Mouse (Mus musculus) intestine, embryonic 15.5 days (tissue): ENCODE measurements around the gene Dcst2. TPM values are rescaled to one million over a fixed set of nuclear protein-coding genes. Genes with fewer than 3 reads are reported as not detected.

ENCODE experiments used
- ATAC-seq: fragments of 200-750 bp; cut with Nextera tagmentation; 2 replicates; pipeline ENCODE4 v1.8.0; 2017; ENCODE audit warnings: moderate TSS enrichment, moderate library complexity
- H3K27ac ChIP-seq: fragments of 300-500 bp; sonication (generic); 2 replicates; pipeline ENCODE4 v1.5.1; 2015; ENCODE audit warnings: mild to moderate bottlenecking, inconsistent platforms
- H3K27me3 ChIP-seq: fragments of 300-500 bp; sonication (generic); replicated peaks from 2 replicates; pipeline ENCODE4 v1.6.1; 2015; ENCODE audit warnings: inconsistent platforms
- H3K36me3 ChIP-seq: fragments of 300-500 bp; sonication (generic); 2 replicates; pipeline ENCODE4 v1.6.1; 2015; ENCODE audit warnings: inconsistent platforms
- H3K4me1 ChIP-seq: fragments of 300-500 bp; sonication (generic); replicated peaks from 2 replicates; pipeline ENCODE4 v1.6.1; 2015; ENCODE audit warnings: inconsistent platforms
- H3K4me2 ChIP-seq: fragments of 300-500 bp; sonication (generic); replicated peaks from 2 replicates; pipeline ENCODE4 v1.6.1; 2015; ENCODE audit warnings: mild to moderate bottlenecking, inconsistent platforms
- H3K4me3 ChIP-seq: fragments of 300-500 bp; sonication (generic); replicated peaks from 2 replicates; pipeline ENCODE4 v1.5.1; 2015; ENCODE audit warnings: inconsistent platforms
- H3K9ac ChIP-seq: fragments of 300-500 bp; sonication (generic); 2 replicates; pipeline ENCODE4 v1.6.1; 2015; ENCODE audit warnings: inconsistent platforms
- H3K9me3 ChIP-seq: fragments of 300-500 bp; sonication (generic); 2 replicates; pipeline ENCODE4 v1.6.1; 2016; ENCODE audit warnings: inconsistent platforms
- WGBS: fragments of 180-500 bp; shearing (Covaris S2); methylation state at CpG from one replicate; pipeline ENCODE4 v1.1.7; 2015; 5-methylcytosine and 5-hydroxymethylcytosine counted together
- polyA plus RNA-seq: library from polyadenylated mRNA; unstranded; fragments of >200 nt; fragmentation: Nextera tagmentation; extraction: Ambion mirVana; gene quantifications from 2 replicates; pipeline ENCODE4 v1.2.1, GENCODE M21; 2015

Dcst2 gene
- 1.4 and 1.5 TPM in 2 replicates for polyA plus RNA-seq

GRCm38 (mm10) chr3:89361675-89362074 lies at the start of gene Dcst2:
TSS of gene Dcst2 (plus strand) at chr3:89361975.
- Histone ChIP-seq H3K4me1 (peaks cover 10% of the 10 kb centered on the region; the same call in 1 of the 2 replicates), H3K36me3 (no peaks in the 10 kb centered on the region), H3K27me3 (no peaks in the 10 kb centered on the region), H3K9ac (no peak within 1 kb of the TSS), H3K9me3 (no peaks in the 10 kb centered on the region), H3K4me2 (no peak within 1 kb of the TSS), H3K27ac (no peak within 1 kb of the TSS), H3K4me3 (no peak within 1 kb of the TSS)
- WGBS = 92% methylated on average over 7 of the region's 7 CpGs
- no peak for ATAC-seq

GRCm38 (mm10) chr3:89314340-89314739 lies 47.4 kb upstream of the Dcst2 start:
- Histone ChIP-seq H3K27me3 (peaks cover 17% of the 10 kb centered on the region), H3K4me1 (peaks cover 33% of the 10 kb centered on the region), H3K9me3 (no peaks in the 10 kb centered on the region), H3K36me3 (no peaks in the 10 kb centered on the region), H3K4me2 (no peak overlapping the region), H3K27ac (no peak overlapping the region), H3K9ac (no peak overlapping the region), H3K4me3 (no peak overlapping the region)
- ATAC-seq = no peak
- 61% methylated on average over 5 of the region's 5 CpGs for WGBS

- Histone ChIP-seq H3K9me3 (no peaks in the 10 kb centered on the region), H3K4me1 (peaks cover 37% of the 10 kb centered on the region), H3K4me3 (no peak overlapping the region), H3K4me2 (peak overlapping the region; percentile 61), H3K9ac (no peak overlapping the region; the same call in 1 of the 2 replicates), H3K27ac (no peak overlapping the region), H3K36me3 (no peaks in the 10 kb centered on the region), H3K27me3 (peaks cover 20% of the 10 kb centered on the region)
- WGBS = 48% methylated on average over 2 of the region's 2 CpGs
- no peak for ATAC-seq
Measured at GRCm38 (mm10) chr3:89314791-89315190, 47.0 kb upstream of the Dcst2 start.

- Histone ChIP-seq H3K27me3 (peaks cover 24% of the 10 kb centered on the region), H3K9ac (peak overlapping the region; percentile 11; the same call in 1 of the 2 replicates), H3K27ac (no peak overlapping the region), H3K4me3 (peak overlapping the region; percentile 27), H3K9me3 (no peaks in the 10 kb centered on the region), H3K36me3 (no peaks in the 10 kb centered on the region), H3K4me1 (peaks cover 43% of the 10 kb centered on the region), H3K4me2 (peak overlapping the region; percentile 61)
- peak; percentile 35 for ATAC-seq
- WGBS = 6% methylated on average over 26 of the region's 26 CpGs
Measured at GRCm38 (mm10) chr3:89315195-89315929, 46.4 kb upstream of the Dcst2 start.

- WGBS = 15% methylated on average over 39 of the region's 40 CpGs
Measured at GRCm38 (mm10) chr3:89315930-89316831, 45.6 kb upstream of the Dcst2 start.

GRCm38 (mm10) chr3:89316833-89317232 lies 44.9 kb upstream of the Dcst2 start:
- ATAC-seq = peak; percentile 48
- 0 out of 2 replicates have a peak overlapping the region, but pooled peaks have one; percentile 8 for H3K9ac ChIP-seq
- H3K36me3 ChIP-seq = no peaks in the 10 kb centered on the region
- peaks cover 37% of the 10 kb centered on the region for H3K27me3 ChIP-seq
- H3K27ac ChIP-seq = peak overlapping the region; percentile 17; the same call in 1 of the 2 replicates
- H3K4me1 ChIP-seq = peaks cover 58% of the 10 kb centered on the region
- no peak overlapping the region for H3K4me3 ChIP-seq
- peak overlapping the region; percentile 61 for H3K4me2 ChIP-seq
- WGBS = 0% methylated on average over 4 of the region's 4 CpGs
- H3K9me3 ChIP-seq = no peaks in the 10 kb centered on the region

More at GRCm38 (mm10) chr3:89315930-89316831, 45.6 kb upstream of the Dcst2 start:
- Histone ChIP-seq H3K27ac (peak overlapping the region; percentile 17; the same call in 1 of the 2 replicates), H3K9me3 (no peaks in the 10 kb centered on the region), H3K4me3 (peak overlapping the region; percentile 27), H3K9ac (peak overlapping the region; percentile 8; the same call in 1 of the 2 replicates), H3K4me2 (peak overlapping the region; percentile 61), H3K27me3 (peaks cover 32% of the 10 kb centered on the region), H3K4me1 (peaks cover 51% of the 10 kb centered on the region), H3K36me3 (no peaks in the 10 kb centered on the region)
- peak; percentile 40 for ATAC-seq

GRCm38 (mm10) chr3:89317246-89317645 lies 44.5 kb upstream of the Dcst2 start:
- no peak for ATAC-seq
- 66% methylated on average over 6 of the region's 6 CpGs for WGBS
- peaks cover 62% of the 10 kb centered on the region for H3K4me1 ChIP-seq
- peaks cover 40% of the 10 kb centered on the region for H3K27me3 ChIP-seq
- peak overlapping the region; percentile 61; the same call in 1 of the 2 replicates for H3K4me2 ChIP-seq
- H3K27ac ChIP-seq = no peak overlapping the region
- H3K9me3 ChIP-seq = no peaks in the 10 kb centered on the region
- H3K4me3 ChIP-seq = no peak overlapping the region
- H3K36me3 ChIP-seq = no peaks in the 10 kb centered on the region
- no peak overlapping the region for H3K9ac ChIP-seq

- WGBS = 77% methylated on average over 8 of the region's 8 CpGs
- H3K4me1 ChIP-seq = peaks cover 64% of the 10 kb centered on the region
- no peak overlapping the region for H3K4me3 ChIP-seq
- no peak overlapping the region for H3K27ac ChIP-seq
- no peak overlapping the region for H3K9ac ChIP-seq
- H3K36me3 ChIP-seq = no peaks in the 10 kb centered on the region
- peaks cover 43% of the 10 kb centered on the region for H3K27me3 ChIP-seq
- ATAC-seq = no peak
- H3K9me3 ChIP-seq = no peaks in the 10 kb centered on the region
- no peak overlapping the region for H3K4me2 ChIP-seq
Measured at GRCm38 (mm10) chr3:89318316-89318715, 43.5 kb upstream of the Dcst2 start.

- Histone ChIP-seq H3K4me1 (peaks cover 64% of the 10 kb centered on the region), H3K9me3 (no peaks in the 10 kb centered on the region), H3K4me2 (peak overlapping the region; percentile 98), H3K4me3 (peak overlapping the region; percentile 61), H3K27me3 (peaks cover 43% of the 10 kb centered on the region), H3K9ac (no peak overlapping the region), H3K27ac (no peak overlapping the region), H3K36me3 (no peaks in the 10 kb centered on the region)
- no peak for ATAC-seq
- 25% methylated on average over 21 of the region's 21 CpGs for WGBS
Measured at GRCm38 (mm10) chr3:89318971-89319590, 42.7 kb upstream of the Dcst2 start.

- Histone ChIP-seq H3K27me3 (peaks cover 43% of the 10 kb centered on the region), H3K4me2 (peak overlapping the region; percentile 98), H3K9ac (peak overlapping the region; percentile 43; the same call in 1 of the 2 replicates), H3K36me3 (no peaks in the 10 kb centered on the region), H3K4me1 (peaks cover 60% of the 10 kb centered on the region), H3K27ac (no peak overlapping the region), H3K4me3 (peak overlapping the region; percentile 61), H3K9me3 (no peaks in the 10 kb centered on the region)
- ATAC-seq = no peak
- 1% methylated on average over 57 of the region's 58 CpGs for WGBS
Measured at GRCm38 (mm10) chr3:89319591-89320350, 42.0 kb upstream of the Dcst2 start.

- 1% methylated on average over 41 of the region's 41 CpGs for WGBS
- peak overlapping the region; percentile 98 for H3K4me2 ChIP-seq
- peak overlapping the region; percentile 57 for H3K9ac ChIP-seq
- ATAC-seq = peak; percentile 20
- H3K36me3 ChIP-seq = no peaks in the 10 kb centered on the region
- no peaks in the 10 kb centered on the region for H3K9me3 ChIP-seq
- peaks cover 43% of the 10 kb centered on the region for H3K27me3 ChIP-seq
- peak overlapping the region; percentile 44; the same call in 1 of the 2 replicates for H3K27ac ChIP-seq
- H3K4me3 ChIP-seq = peak overlapping the region; percentile 61
- peaks cover 51% of the 10 kb centered on the region for H3K4me1 ChIP-seq
Measured at GRCm38 (mm10) chr3:89320581-89321182, 41.1 kb upstream of the Dcst2 start.
